Mouse (Mus musculus): ENCODE results near the gene Dbf4.

DNA sequence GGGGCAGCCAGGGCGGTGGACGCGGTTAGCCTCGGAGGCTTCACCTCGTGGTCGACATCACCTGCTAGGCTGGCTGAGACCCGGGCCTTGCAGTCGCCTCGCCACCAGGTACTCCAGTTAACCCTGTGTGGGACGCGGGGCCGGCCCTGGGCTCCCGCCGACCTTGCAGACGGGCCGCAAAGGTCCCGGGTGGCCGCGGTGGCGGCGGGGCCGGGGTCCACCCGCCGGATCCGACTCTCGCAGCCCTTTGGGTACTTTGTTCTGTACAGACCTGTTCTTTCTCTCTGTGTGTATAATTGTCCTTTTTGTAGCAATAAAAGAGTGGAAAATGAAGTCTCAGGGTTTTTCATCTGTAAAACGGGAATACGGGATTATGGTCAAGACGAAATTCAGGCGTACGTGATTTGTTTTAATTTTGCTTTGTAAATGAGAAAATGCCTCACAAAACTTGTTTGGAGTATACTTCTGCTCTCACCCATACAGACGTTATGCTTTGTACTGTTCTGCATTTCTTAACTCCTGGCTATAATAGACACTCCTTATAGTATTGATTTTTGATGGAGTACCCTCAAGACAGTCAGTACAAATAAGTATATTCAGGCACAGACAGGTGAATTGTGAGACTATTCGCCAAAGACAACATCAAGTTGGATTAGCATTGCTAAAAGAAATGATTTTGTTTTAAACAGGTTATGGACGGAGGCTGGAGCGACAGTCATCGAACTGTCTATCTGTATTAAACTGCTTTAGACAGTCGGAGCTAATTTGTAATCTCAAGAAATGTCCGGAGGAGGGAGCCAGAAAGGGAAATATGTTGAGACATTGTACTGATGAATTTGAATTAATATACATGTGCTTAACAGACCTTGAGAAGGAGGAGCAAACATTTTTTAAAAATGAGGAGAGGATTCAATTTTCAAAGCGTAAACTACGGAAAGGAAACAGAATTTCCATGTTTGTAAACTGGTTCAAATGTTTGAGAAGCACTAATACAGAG lies 714 bp upstream of the Dbf4 start:
- no peak for TF ChIP-seq CHD2 (IDR thresholded peaks at IDR 0.05; ENCODE audit: low read length)
- 0 out of 2 replicates have a peak, but pooled peaks have one; percentile 13 for TF ChIP-seq MAZ (IDR thresholded peaks at IDR 0.05; ENCODE audit: low read depth, low read length)
- TF ChIP-seq GABPA (IDR thresholded peaks at IDR 0.05; ENCODE audit: low read depth, low read length): no peak
- peak in 1 of 3 experiments; percentile 46; a peak in 2 of 6 replicates for TF ChIP-seq CTCF (IDR thresholded peaks at IDR 0.05 in 2 of 3, conservative IDR thresholded peaks at IDR 0.05 in 1 of 3; ENCODE audit: control insufficient read depth in 1 of 3, insufficient read depth in 1 of 3, low read depth in 2 of 3, low read length in 3 of 3, poor library complexity in 1 of 3, severe bottlenecking in 1 of 3)
- TF ChIP-seq SIN3A (IDR thresholded peaks at IDR 0.05; ENCODE audit: low read length): peak; percentile 72
- TF ChIP-seq POLR2AphosphoS2 (IDR thresholded peaks at IDR 0.05; ENCODE audit: low read length): no peak; the same call in 1 of the 2 replicates
- no peak for TF ChIP-seq GATA1 (IDR thresholded peaks at IDR 0.05; ENCODE audit: low read depth, low read length)
- TF ChIP-seq USF1 (IDR thresholded peaks at IDR 0.05; ENCODE audit: low read depth, low read length): no peak
- no peak for TF ChIP-seq EP300 (IDR thresholded peaks at IDR 0.05; ENCODE audit: low read depth in 1 of 2, low read length in 2 of 2)

All from MEL (cell line).